Mouse (Mus musculus): Measurements from ENCODE around the gene Lrrc17.

DNA sequence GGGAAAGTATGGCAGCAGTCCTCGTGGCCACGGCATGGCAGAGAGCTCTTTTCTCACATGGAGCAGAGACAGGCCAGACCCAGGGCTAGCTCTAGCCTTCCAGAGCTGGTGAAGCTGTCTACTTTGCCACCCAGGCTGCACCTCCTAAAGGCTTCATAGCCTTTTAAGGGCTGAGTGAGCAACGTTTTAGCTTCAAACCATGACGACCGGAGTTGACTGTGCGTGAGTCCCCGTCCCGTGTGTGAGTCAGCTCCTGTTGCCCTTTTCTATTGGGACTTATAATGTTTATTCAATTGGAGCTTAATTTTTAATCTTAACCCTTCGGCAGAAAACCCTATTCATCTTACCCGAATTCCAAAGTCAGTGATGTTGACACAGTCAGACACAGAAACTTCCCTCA, 43.2 kb upstream of the Lrrc17 start:
- TF ChIP-seq USF1 (IDR thresholded peaks at IDR 0.05; ENCODE audit: low read depth) (no peak), CEBPB (IDR thresholded peaks at IDR 0.05; ENCODE audit: insufficient read depth, poor library complexity, severe bottlenecking) (no peak), E2F4 (IDR thresholded peaks at IDR 0.05; ENCODE audit: insufficient read depth) (no peak), MAX (IDR thresholded peaks at IDR 0.05; ENCODE audit: low read depth) (no peak), MYOD1 (IDR thresholded peaks at IDR 0.05; ENCODE audit: control insufficient read depth in 1 of 3, insufficient read length in 2 of 3, low read depth in 2 of 3) (no peak), POLR2A (IDR thresholded peaks at IDR 0.05; ENCODE audit: insufficient read length, low read depth) (no peak), POLR2AphosphoS2 (IDR thresholded peaks at IDR 0.05; ENCODE audit: insufficient read length, low read depth) (no peak), TCF12 (IDR thresholded peaks at IDR 0.05; ENCODE audit: insufficient read depth, poor library complexity, severe bottlenecking) (no peak), TCF3 (IDR thresholded peaks at IDR 0.05; ENCODE audit: insufficient read length, low read depth) (no peak)

All from myocyte (in vitro differentiated cells).